Mouse (Mus musculus): ENCODE data around the gene C1qtnf6. TPM values are rescaled to one million over a fixed set of nuclear protein-coding genes. Genes with fewer than 3 reads are reported as not detected.

The C1qtnf6 gene
- total and polyA plus RNA-seq, 2 experiments from 2014 or later = 23.0 to 27.4 TPM

GRCm38 (mm10) chr15:78489248-78489647, 42.0 kb downstream of the C1qtnf6 start:
- WGBS = 78% methylated on average over 3 of the region's 3 CpGs
- Histone ChIP-seq H3K4me2 (ENCODE audit: low read depth, low read length) (no peak overlapping the region), H3K27ac (ENCODE audit: low read depth) (no peak overlapping the region), H3K4me3 (ENCODE audit: low read depth, low read length) (no peak overlapping the region), H3K36me3 (replicated peaks; ENCODE audit: control insufficient read depth, insufficient read depth, low read length) (no peaks in the 10 kb centered on the region), H3K9ac (replicated peaks; ENCODE audit: low read depth, low read length) (no peak overlapping the region), H3K4me1 (ENCODE audit: control insufficient read depth, insufficient read depth) (no peaks in the 10 kb centered on the region), H3K27me3 (ENCODE audit: control insufficient read depth, insufficient read depth, low read length) (peaks cover 15% of the 10 kb centered on the region), H3K9me3 (replicated peaks; ENCODE audit: control insufficient read depth, low read length) (no peaks in the 10 kb centered on the region)
- ATAC-seq (ENCODE audit: insufficient read depth, low read depth) = no peak
- no peak for DNase-seq (ENCODE audit: low spot score)
- TF ChIP-seq CTCF (IDR thresholded peaks at IDR 0.05; ENCODE audit: low read depth) (no peak), EP300 (IDR thresholded peaks at IDR 0.05; ENCODE audit: low read depth) (no peak)

- H3K36me3 ChIP-seq (replicated peaks; ENCODE audit: control insufficient read depth, insufficient read depth, low read length) = no peaks in the 10 kb centered on the region
- TF ChIP-seq CTCF (IDR thresholded peaks at IDR 0.05; ENCODE audit: low read depth) (no peak), EP300 (IDR thresholded peaks at IDR 0.05; ENCODE audit: low read depth) (no peak)
- no peaks in the 10 kb centered on the region for H3K4me1 ChIP-seq (ENCODE audit: control insufficient read depth, insufficient read depth)
- WGBS = 61% methylated on average over 4 of the region's 4 CpGs
- no peak for ATAC-seq (ENCODE audit: insufficient read depth, low read depth)
- H3K9me3 ChIP-seq (replicated peaks; ENCODE audit: control insufficient read depth, low read length) = no peaks in the 10 kb centered on the region
- no peak overlapping the region for H3K27ac ChIP-seq (ENCODE audit: low read depth)
- H3K9ac ChIP-seq (replicated peaks; ENCODE audit: low read depth, low read length) = no peak overlapping the region
- H3K4me3 ChIP-seq (ENCODE audit: low read depth, low read length) = no peak overlapping the region
- H3K4me2 ChIP-seq (ENCODE audit: low read depth, low read length) = no peak overlapping the region
- H3K27me3 ChIP-seq (ENCODE audit: control insufficient read depth, insufficient read depth, low read length) = peaks cover 15% of the 10 kb centered on the region
- no peak for DNase-seq (ENCODE audit: low spot score)
Measured at GRCm38 (mm10) chr15:78487066-78487465, 44.1 kb downstream of the C1qtnf6 start.

- DNase-seq (ENCODE audit: low spot score) = no peak
- WGBS = 73% methylated on average over 1 of the region's 1 CpGs
- no peak overlapping the region for H3K4me2 ChIP-seq (ENCODE audit: low read depth, low read length)
- H3K27ac ChIP-seq (ENCODE audit: low read depth) = no peak overlapping the region
- H3K4me3 ChIP-seq (ENCODE audit: low read depth, low read length) = no peak overlapping the region
- H3K9ac ChIP-seq (replicated peaks; ENCODE audit: low read depth, low read length) = no peak overlapping the region
- no peaks in the 10 kb centered on the region for H3K36me3 ChIP-seq (replicated peaks; ENCODE audit: control insufficient read depth, insufficient read depth, low read length)
- H3K9me3 ChIP-seq (replicated peaks; ENCODE audit: control insufficient read depth, low read length) = no peaks in the 10 kb centered on the region
- no peak for ATAC-seq (ENCODE audit: insufficient read depth, low read depth)
- H3K27me3 ChIP-seq (ENCODE audit: control insufficient read depth, insufficient read depth, low read length) = peaks cover 15% of the 10 kb centered on the region
- TF ChIP-seq EP300 (IDR thresholded peaks at IDR 0.05; ENCODE audit: low read depth) (no peak), CTCF (IDR thresholded peaks at IDR 0.05; ENCODE audit: low read depth) (no peak)
- no peaks in the 10 kb centered on the region for H3K4me1 ChIP-seq (ENCODE audit: control insufficient read depth, insufficient read depth)
Measured at GRCm38 (mm10) chr15:78486564-78486963, 44.7 kb downstream of the C1qtnf6 start.

- DNase-seq (ENCODE audit: low spot score) (no peak), ATAC-seq (ENCODE audit: insufficient read depth, low read depth) (no peak)
- Histone ChIP-seq H3K4me2 (ENCODE audit: low read depth, low read length) (no peak overlapping the region), H3K27me3 (ENCODE audit: control insufficient read depth, insufficient read depth, low read length) (peaks cover 15% of the 10 kb centered on the region), H3K4me3 (ENCODE audit: low read depth, low read length) (no peak overlapping the region), H3K9me3 (replicated peaks; ENCODE audit: control insufficient read depth, low read length) (no peaks in the 10 kb centered on the region), H3K27ac (ENCODE audit: low read depth) (no peak overlapping the region), H3K9ac (replicated peaks; ENCODE audit: low read depth, low read length) (no peak overlapping the region), H3K4me1 (ENCODE audit: control insufficient read depth, insufficient read depth) (peaks cover 8% of the 10 kb centered on the region; the same call in 1 of the 2 replicates), H3K36me3 (replicated peaks; ENCODE audit: control insufficient read depth, insufficient read depth, low read length) (no peaks in the 10 kb centered on the region)
- TF ChIP-seq EP300 (IDR thresholded peaks at IDR 0.05; ENCODE audit: low read depth) (no peak), CTCF (IDR thresholded peaks at IDR 0.05; ENCODE audit: low read depth) (no peak)
- 66% methylated on average over 4 of the region's 4 CpGs for WGBS
Measured at GRCm38 (mm10) chr15:78483311-78483710, 47.9 kb downstream of the C1qtnf6 start.

GRCm38 (mm10) chr15:78482518-78482917, 48.7 kb downstream of the C1qtnf6 start:
- no peak overlapping the region for H3K9ac ChIP-seq (replicated peaks; ENCODE audit: low read depth, low read length)
- peaks cover 18% of the 10 kb centered on the region for H3K27me3 ChIP-seq (ENCODE audit: control insufficient read depth, insufficient read depth, low read length)
- DNase-seq (ENCODE audit: low spot score) (no peak), ATAC-seq (ENCODE audit: insufficient read depth, low read depth) (no peak)
- no peak overlapping the region for H3K4me3 ChIP-seq (ENCODE audit: low read depth, low read length)
- TF ChIP-seq EP300 (IDR thresholded peaks at IDR 0.05; ENCODE audit: low read depth) (no peak), CTCF (IDR thresholded peaks at IDR 0.05; ENCODE audit: low read depth) (no peak)
- no peaks in the 10 kb centered on the region for H3K9me3 ChIP-seq (replicated peaks; ENCODE audit: control insufficient read depth, low read length)
- no peak overlapping the region for H3K4me2 ChIP-seq (ENCODE audit: low read depth, low read length)
- no peaks in the 10 kb centered on the region for H3K36me3 ChIP-seq (replicated peaks; ENCODE audit: control insufficient read depth, insufficient read depth, low read length)
- H3K4me1 ChIP-seq (ENCODE audit: control insufficient read depth, insufficient read depth) = peaks cover 8% of the 10 kb centered on the region; the same call in 1 of the 2 replicates
- H3K27ac ChIP-seq (ENCODE audit: low read depth) = no peak overlapping the region
- WGBS = 61% methylated on average over 3 of the region's 3 CpGs

GRCm38 (mm10) chr15:78481448-78482000, 49.7 kb downstream of the C1qtnf6 start:
- 43% methylated on average over 9 of the region's 9 CpGs for WGBS
- peaks cover 8% of the 10 kb centered on the region; the same call in 1 of the 2 replicates for H3K4me1 ChIP-seq (ENCODE audit: control insufficient read depth, insufficient read depth)
- DNase-seq (ENCODE audit: low spot score) (no peak), ATAC-seq (ENCODE audit: insufficient read depth, low read depth) (no peak)
- TF ChIP-seq CTCF (IDR thresholded peaks at IDR 0.05; ENCODE audit: low read depth) = peak; percentile 20; the same call in 1 of the 2 replicates
- TF ChIP-seq EP300 (IDR thresholded peaks at IDR 0.05; ENCODE audit: low read depth) = no peak
- H3K4me3 ChIP-seq (ENCODE audit: low read depth, low read length) = no peak overlapping the region
- H3K36me3 ChIP-seq (replicated peaks; ENCODE audit: control insufficient read depth, insufficient read depth, low read length) = no peaks in the 10 kb centered on the region
- H3K9me3 ChIP-seq (replicated peaks; ENCODE audit: control insufficient read depth, low read length) = no peaks in the 10 kb centered on the region
- no peak overlapping the region for H3K27ac ChIP-seq (ENCODE audit: low read depth)
- no peak overlapping the region for H3K9ac ChIP-seq (replicated peaks; ENCODE audit: low read depth, low read length)
- H3K4me2 ChIP-seq (ENCODE audit: low read depth, low read length) = no peak overlapping the region
- peaks cover 15% of the 10 kb centered on the region for H3K27me3 ChIP-seq (ENCODE audit: control insufficient read depth, insufficient read depth, low read length)
